Mouse (Mus musculus) hindbrain, embryonic 14.5 days (tissue): ENCODE measurements around the gene Clec1a. TPM values are rescaled to one million over a fixed set of nuclear protein-coding genes. Genes with fewer than 3 reads are reported as not detected.
"Not testable (repeated sequence)": the region's sequence is repeated elsewhere in the genome, so short reads cannot be mapped to it uniquely, and the experiment has no call there.

Experiments
- ATAC-seq: fragments of 200-750 bp; cut with Nextera tagmentation; 2 replicates; pipeline ENCODE4 v1.8.0; 2017; ENCODE audit warnings: moderate number of reproducible peaks, mild to moderate bottlenecking, moderate TSS enrichment, moderate library complexity; ENCODE audit not compliant: low FRiP score
- DNase-seq: peaks from one replicate; pipeline ENCODE4 v3.0.0-alpha.2; 2015; ENCODE audit warnings: low spot score
- H3K27ac ChIP-seq: fragments of 300-500 bp; sonication (generic); 2 replicates; pipeline ENCODE4 v1.5.1; 2014; ENCODE audit warnings: mild to moderate bottlenecking, moderate library complexity
- H3K27me3 ChIP-seq: fragments of 300-500 bp; sonication (generic); 2 replicates; pipeline ENCODE4 v1.6.1; 2014; ENCODE audit warnings: mild to moderate bottlenecking, low read length, mixed read lengths; ENCODE audit not compliant: control insufficient read depth, insufficient read depth
- H3K36me3 ChIP-seq: fragments of 300-500 bp; sonication (generic); replicated peaks from 2 replicates; pipeline ENCODE4 v1.6.1; 2014; ENCODE audit not compliant: control insufficient read depth, insufficient read depth
- H3K4me1 ChIP-seq: fragments of 300-500 bp; sonication (generic); replicated peaks from 2 replicates; pipeline ENCODE4 v1.6.1; 2014; ENCODE audit warnings: antibody characterized with exemption, low read length, mixed read lengths; ENCODE audit not compliant: control insufficient read depth, insufficient read depth
- H3K4me2 ChIP-seq: fragments of 300-500 bp; sonication (generic); replicated peaks from 2 replicates; pipeline ENCODE4 v1.6.1; 2014; ENCODE audit warnings: mild to moderate bottlenecking, moderate library complexity
- H3K4me3 ChIP-seq: fragments of 300-500 bp; sonication (generic); replicated peaks from 2 replicates; pipeline ENCODE4 v1.5.1; 2014; ENCODE audit warnings: mild to moderate bottlenecking, low read length
- H3K9ac ChIP-seq: fragments of 300-500 bp; sonication (generic); 2 replicates; pipeline ENCODE4 v1.6.1; 2014
- H3K9me3 ChIP-seq: fragments of 300-500 bp; sonication (generic); 2 replicates; pipeline ENCODE4 v1.6.1; 2016; ENCODE audit warnings: low read length; ENCODE audit not compliant: control insufficient read depth
- WGBS: fragments of 180-500 bp; shearing (Covaris S2); extraction: QIAGEN DNeasy Blood & Tissue Kit; methylation state at CpG from one replicate; pipeline ENCODE4 v1.1.7; 2014; 5-methylcytosine and 5-hydroxymethylcytosine counted together
- polyA plus RNA-seq: library from polyadenylated mRNA; unstranded; fragments of >200 nt; fragmentation: Nextera tagmentation; extraction: Ambion mirVana; gene quantifications from 2 replicates; pipeline ENCODE4 v1.2.1, GENCODE M21; 2014

Clec1a gene
- 1.9 and 2.0 TPM in 2 replicates for polyA plus RNA-seq

DNA sequence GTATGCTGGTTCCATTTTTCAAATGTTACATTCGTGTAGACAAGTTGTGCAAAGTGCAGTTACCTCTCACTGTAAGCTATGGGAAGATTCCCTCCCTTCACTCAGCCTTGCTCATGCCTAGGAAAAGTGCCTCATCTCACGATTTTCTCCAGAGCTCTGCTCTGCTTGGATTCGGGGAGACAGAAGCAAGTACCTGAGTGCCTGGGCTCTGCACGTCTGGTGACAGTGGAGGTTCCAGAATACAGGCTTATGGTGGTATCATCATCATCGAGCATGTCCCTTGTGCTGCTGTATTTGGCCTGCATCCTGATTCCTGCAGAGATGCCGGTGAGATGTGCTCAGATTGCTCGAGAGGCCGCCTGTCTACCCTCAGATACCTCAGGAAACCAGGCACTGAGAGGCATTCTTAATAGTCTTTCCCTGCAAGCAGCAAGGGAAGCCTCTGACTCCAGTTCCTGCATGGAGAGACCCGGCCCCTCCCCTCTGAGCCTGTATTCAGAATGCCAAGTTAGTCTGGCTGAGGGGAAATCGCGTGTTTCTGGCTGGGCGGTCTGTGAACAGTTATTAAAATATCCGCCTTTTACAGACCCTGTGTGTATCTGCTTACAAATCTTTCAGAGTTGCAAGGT is at the start of gene Clec1a:
TSS of gene Clec1a (minus strand) at position 590 of the 629 bp plus-strand sequence.
- ATAC-seq (peak; percentile 65), DNase-seq (no peak)
- Histone ChIP-seq H3K36me3 (no peaks in the 10 kb centered on the region), H3K4me3 (no peak within 1 kb of the TSS), H3K9ac (no peak within 1 kb of the TSS), H3K9me3 (no peaks in the 10 kb centered on the region), H3K4me2 (peak within 1 kb of the TSS; percentile 10; the same call in 1 of the 2 replicates), H3K4me1 (no peaks in the 10 kb centered on the region), H3K27me3 (no peaks in the 10 kb centered on the region), H3K27ac (peak within 1 kb of the TSS; percentile 32; the same call in 1 of the 2 replicates)
- 59% methylated on average over 13 of the region's 13 CpGs for WGBS

DNA sequence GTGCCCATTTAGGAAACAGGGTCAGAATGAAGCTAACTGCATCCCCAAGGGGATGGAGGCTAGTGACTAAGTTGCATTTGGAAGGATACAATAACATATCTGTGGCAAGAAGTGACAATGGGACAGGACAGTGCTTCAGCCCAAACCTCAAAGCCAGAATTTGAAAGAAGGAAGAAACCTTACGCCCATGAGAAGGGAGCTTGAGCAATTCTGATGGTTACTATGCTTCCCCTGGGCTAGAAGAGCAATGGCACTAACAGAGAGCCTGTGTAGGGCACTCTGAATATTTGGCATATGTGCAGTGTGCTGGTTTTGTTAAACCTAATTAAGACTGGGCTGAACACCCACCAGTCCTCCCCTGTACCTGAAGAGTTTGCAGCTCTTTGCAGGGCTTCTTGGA is 47.7 kb upstream of the Clec1a start:
- H3K4me3 ChIP-seq, H3K4me2 ChIP-seq, H3K9ac ChIP-seq, H3K27ac ChIP-seq, H3K4me1 ChIP-seq, H3K36me3 ChIP-seq, H3K9me3 ChIP-seq, H3K27me3 ChIP-seq, ATAC-seq, DNase-seq: not testable (repeated sequence)
- WGBS: 100% methylated on average over 1 of the region's 1 CpGs

DNA sequence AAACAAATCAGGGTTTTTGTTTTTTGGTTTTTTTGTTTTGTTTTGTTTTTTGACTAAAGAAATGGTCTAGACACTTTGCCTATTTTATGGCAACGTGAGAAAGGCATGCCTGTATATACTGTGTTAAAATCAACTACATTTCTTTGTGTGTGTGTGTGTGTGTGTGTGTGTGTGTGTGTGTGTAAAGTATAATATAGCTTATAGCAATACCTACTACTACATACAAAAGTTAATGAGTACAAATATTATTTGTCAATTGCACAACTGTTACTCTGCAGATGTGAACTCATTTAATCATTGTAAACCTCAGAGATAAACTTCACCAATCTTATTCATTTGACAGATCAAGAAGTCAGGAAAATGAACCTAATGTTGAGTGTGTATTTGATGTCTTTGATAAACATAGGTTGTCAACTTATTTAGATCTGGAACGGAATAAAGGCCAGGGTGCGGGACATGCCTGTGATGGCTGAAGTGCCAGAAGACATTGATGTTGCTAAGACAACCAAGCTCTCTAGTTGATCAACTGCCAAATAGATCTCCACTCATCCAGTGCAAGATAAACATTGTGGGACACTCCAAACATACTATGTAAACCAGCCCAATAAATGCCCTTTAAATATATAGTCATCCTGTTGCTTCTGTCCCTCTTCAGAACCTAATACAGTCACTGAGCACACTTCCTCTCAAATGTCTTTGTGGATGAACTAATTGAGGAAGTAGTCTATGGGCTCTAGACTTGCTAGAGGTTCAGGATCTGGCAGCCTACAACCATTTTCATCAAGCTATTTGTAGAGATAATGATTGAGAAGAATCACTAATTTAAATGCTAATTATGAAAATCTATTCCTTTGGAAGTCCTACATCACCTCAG is 45.8 kb upstream of the Clec1a start:
- DNase-seq (no peak), ATAC-seq (no peak)
- Histone ChIP-seq H3K36me3 (no peaks in the 10 kb centered on the region), H3K27me3 (no peaks in the 10 kb centered on the region), H3K4me2 (no peak overlapping the region), H3K4me3 (no peak overlapping the region), H3K9me3 (no peaks in the 10 kb centered on the region), H3K27ac (no peak overlapping the region), H3K4me1 (no peaks in the 10 kb centered on the region), H3K9ac (no peak overlapping the region)
- 91% methylated on average over 3 of the region's 3 CpGs for WGBS

DNA sequence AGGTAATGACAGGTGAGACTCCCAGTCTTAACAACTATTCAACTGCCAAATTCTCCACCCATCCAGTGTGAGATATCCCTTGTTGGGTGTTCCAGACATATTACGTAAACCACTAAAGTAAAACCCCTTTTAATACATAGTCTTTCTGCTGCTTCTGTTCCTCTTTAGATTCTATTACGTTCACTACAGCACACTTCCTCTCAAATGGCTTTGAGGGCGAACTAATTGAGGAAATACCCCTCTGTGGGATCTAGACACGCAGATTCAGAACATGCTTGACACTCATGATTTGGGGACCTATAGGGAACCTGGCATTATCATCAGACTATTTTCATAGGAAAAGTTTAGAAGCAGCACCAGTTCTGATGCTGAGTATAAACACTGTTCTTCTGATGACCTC is 43.1 kb upstream of the Clec1a start:
- no peak overlapping the region for H3K27ac ChIP-seq
- DNase-seq: no peak
- WGBS: 90% methylated on average over 4 of the region's 4 CpGs
- no peaks in the 10 kb centered on the region for H3K9me3 ChIP-seq
- no peak overlapping the region for H3K4me2 ChIP-seq
- ATAC-seq: no peak
- no peaks in the 10 kb centered on the region for H3K4me1 ChIP-seq
- H3K27me3 ChIP-seq: no peaks in the 10 kb centered on the region
- H3K36me3 ChIP-seq: no peaks in the 10 kb centered on the region
- H3K9ac ChIP-seq: no peak overlapping the region
- no peak overlapping the region for H3K4me3 ChIP-seq

DNA sequence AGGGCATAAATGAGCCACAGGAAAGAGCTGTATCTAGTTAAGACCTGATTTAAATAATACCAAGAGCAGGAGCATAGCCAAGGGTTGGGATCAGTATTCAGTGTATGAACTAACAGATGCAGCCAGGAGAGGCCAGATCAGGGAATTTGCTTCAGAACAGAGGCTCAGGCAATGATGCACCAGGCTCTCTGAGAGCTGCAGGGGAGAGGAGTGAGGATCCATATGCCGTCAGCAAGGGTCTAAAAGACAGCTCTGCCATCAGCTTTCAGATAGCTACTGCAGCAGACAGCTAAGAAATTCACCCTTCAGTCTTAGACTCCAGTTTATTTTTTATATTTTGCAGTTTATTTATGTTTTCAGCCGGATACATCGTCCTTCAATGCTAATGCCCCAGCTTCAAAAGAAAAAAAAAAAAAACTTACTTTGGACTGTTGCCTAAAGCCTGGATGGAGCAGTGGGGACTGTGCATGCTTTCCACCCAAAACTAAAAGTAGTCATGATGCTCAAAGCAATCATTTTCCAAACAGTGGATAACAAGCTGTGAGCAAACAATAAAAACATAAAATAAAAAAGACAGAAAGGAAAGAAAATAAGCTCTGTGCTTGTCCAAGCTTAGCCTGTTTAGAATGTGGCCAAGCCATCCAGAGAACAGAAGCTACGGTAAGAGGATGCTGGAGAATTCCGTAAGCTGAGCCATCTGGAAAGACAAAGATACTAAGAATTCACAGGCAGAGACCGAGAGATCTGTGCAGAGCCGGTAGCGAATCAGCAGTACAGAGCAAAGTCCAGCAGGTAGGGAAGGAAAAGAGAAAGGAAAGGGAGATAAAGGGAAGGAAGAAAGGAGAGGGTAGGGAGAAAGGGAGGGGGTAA is 28.5 kb upstream of the Clec1a start:
- 65% methylated on average over 8 of the region's 8 CpGs for WGBS
- peak overlapping the region; percentile 66 for H3K27ac ChIP-seq

DNA sequence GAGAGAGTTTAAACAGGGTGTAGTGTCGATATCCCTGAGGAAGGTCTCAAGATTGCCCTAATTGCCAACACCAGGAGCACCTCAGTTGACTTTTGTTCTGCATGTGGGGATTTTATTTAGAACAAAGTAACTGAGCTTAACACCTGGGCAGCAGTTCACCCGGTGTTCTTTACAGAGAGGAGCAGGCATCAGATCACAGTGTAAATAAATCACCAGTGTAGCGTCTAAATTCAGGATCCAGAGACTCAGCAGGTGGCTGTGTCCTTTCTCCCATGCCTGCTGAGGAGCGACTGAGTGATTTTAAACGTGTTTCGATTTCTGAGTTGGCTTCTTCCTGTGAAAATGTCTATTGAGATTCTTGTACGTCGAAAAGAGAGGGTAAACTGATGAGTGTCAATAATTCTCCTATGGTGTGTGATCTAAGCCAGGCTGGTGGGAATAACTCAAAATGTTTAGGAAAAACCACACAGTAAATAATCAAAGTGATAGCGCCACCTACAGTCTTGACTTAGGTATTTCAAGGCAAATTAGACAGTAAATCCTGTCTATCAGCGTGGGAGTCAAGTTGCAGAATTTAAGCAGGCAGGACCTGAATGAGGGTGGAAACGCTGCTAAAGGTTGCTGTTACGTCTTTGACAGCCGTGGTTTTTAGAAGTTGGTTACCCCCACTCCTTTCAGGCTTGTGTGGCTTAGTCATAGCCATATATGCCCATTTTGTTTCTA is 24.8 kb upstream of the Clec1a start:
- no peak overlapping the region for H3K4me3 ChIP-seq
- no peak for ATAC-seq
- no peak overlapping the region for H3K4me2 ChIP-seq
- WGBS: 40% methylated on average over 13 of the region's 13 CpGs
- H3K4me1 ChIP-seq: peaks cover 4% of the 10 kb centered on the region; the same call in 1 of the 2 replicates
- no peaks in the 10 kb centered on the region for H3K27me3 ChIP-seq
- no peaks in the 10 kb centered on the region for H3K9me3 ChIP-seq
- peak; percentile 50 for DNase-seq
- H3K9ac ChIP-seq: no peak overlapping the region
- H3K27ac ChIP-seq: no peak overlapping the region
- H3K36me3 ChIP-seq: no peaks in the 10 kb centered on the region

More for the DNA sequence above, 28.5 kb upstream of the Clec1a start:
- no peaks in the 10 kb centered on the region for H3K27me3 ChIP-seq
- ATAC-seq: peak; percentile 89
- H3K9me3 ChIP-seq: no peaks in the 10 kb centered on the region
- peaks cover 4% of the 10 kb centered on the region; the same call in 1 of the 2 replicates for H3K4me1 ChIP-seq
- H3K4me2 ChIP-seq: no peak overlapping the region
- H3K36me3 ChIP-seq: no peaks in the 10 kb centered on the region
- DNase-seq: peak; percentile 25
- H3K4me3 ChIP-seq: no peak overlapping the region
- no peak overlapping the region for H3K9ac ChIP-seq

DNA sequence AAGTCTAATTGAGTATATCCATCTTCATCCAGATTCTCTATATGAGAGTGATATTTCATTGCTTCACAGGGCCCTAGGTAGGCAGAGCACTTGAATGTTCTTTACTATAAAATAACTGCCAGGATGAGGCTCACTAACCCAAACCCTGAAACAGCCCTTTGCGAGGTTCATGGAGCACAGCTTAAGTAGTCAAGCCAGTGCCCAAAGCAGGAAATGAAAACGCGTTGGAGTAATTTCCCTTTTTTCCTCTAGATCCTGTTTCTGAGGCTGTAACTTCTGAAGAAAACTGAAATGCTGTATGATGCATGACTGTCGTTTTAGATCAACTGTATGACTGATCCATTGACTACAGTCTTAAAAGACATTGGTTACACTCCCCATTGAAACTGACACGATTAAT is 20.8 kb upstream of the Clec1a start:
- DNase-seq (no peak), ATAC-seq (no peak)
- H3K9me3 ChIP-seq: no peaks in the 10 kb centered on the region
- H3K27ac ChIP-seq: no peak overlapping the region
- no peak overlapping the region for H3K4me2 ChIP-seq
- no peak overlapping the region for H3K4me3 ChIP-seq
- H3K36me3 ChIP-seq: no peaks in the 10 kb centered on the region
- no peaks in the 10 kb centered on the region for H3K27me3 ChIP-seq
- H3K4me1 ChIP-seq: no peaks in the 10 kb centered on the region
- 89% methylated on average over 5 of the region's 5 CpGs for whole genome bisulfite sequencing
- H3K9ac ChIP-seq: no peak overlapping the region

DNA sequence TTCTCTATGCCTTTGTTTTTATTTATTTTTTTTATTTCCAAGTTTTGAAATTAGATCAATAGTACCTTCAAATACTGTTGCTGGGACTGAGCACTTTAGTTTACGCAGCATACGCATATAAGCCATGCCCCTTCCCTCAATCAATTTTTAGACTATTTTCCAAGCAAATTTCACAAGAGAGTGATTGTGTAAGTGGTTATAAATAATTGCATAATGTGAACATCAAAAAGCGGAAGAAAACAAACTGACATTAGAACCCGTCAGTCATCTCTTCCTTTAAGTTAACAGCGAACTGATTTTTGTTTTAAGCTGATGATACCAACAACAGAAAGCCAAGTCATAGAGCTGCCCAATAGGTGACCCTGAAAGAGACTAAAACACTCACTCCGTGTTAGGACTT is 19.6 kb upstream of the Clec1a start:
- Histone ChIP-seq H3K4me2 (no peak overlapping the region), H3K27me3 (no peaks in the 10 kb centered on the region), H3K27ac (no peak overlapping the region), H3K9me3 (no peaks in the 10 kb centered on the region), H3K9ac (no peak overlapping the region), H3K4me1 (no peaks in the 10 kb centered on the region), H3K4me3 (no peak overlapping the region), H3K36me3 (no peaks in the 10 kb centered on the region)
- DNase-seq: no peak
- no peak for ATAC-seq
- 96% methylated on average over 6 of the region's 6 CpGs for WGBS
